Mouse (Mus musculus): ENCODE measurements at regions not wholly inside any gene's neighbourhood (a gene's known extent, or its start where the extent isn't known, plus 50 kb on each side); places are given as distances from the start of the nearest gene placed in this dataset.
A peak's percentile ranks its signal among the peaks of the same experiment; 100 is the strongest.

GRCm38 (mm10) chr12:35863141-35863540 lies 62.3 kb upstream of the Agr3 start:
- Histone ChIP-seq H3K27ac (ENCODE audit: low read depth, low read length) (no peak overlapping the region), H3K36me3 (ENCODE audit: control insufficient read depth, insufficient read depth, low read length) (no peaks in the 10 kb centered on the region), H3K9ac (ENCODE audit: low read length) (no peak overlapping the region), H3K27me3 (ENCODE audit: control insufficient read depth, insufficient read depth, low read length) (no peaks in the 10 kb centered on the region), H3K9me3 (ENCODE audit: control insufficient read depth, low read length) (no peaks in the 10 kb centered on the region), H3K4me2 (no peak overlapping the region), H3K4me3 (ENCODE audit: low read depth, low read length) (no peak overlapping the region), H3K4me1 (ENCODE audit: control insufficient read depth, insufficient read depth, low read length) (no peaks in the 10 kb centered on the region)
- 92% methylated on average over 1 of the region's 1 CpGs for WGBS
- ATAC-seq (ENCODE audit: low FRiP score) (no peak), DNase-seq (ENCODE audit: low spot score, missing footprints) (no peak)

DNA sequence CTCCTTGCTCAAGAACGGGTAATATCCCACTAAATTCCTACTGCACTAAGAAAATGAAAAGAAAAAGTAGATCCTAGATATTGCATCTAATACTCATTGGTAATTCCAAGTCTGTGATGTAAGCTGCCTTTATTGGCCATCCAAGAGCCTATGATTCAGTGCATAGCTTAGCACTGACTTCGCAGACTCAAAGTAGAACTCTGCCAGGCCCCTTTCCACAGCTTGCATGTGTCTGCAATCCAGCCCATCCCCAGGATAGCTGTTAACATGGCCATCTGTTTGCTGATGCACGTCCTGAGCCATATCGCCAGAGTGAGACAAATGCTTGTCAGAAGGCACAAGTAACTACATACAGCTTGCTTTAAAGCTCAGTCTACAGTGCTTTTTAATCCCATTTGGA lies 72.3 kb upstream of the Agr3 start:
- H3K27ac ChIP-seq (ENCODE audit: low read depth, low read length), result no peak overlapping the region
- H3K36me3 ChIP-seq (ENCODE audit: control insufficient read depth, insufficient read depth, low read length), result no peaks in the 10 kb centered on the region
- no peak overlapping the region for H3K4me2 ChIP-seq
- H3K4me1 ChIP-seq (ENCODE audit: control insufficient read depth, insufficient read depth, low read length), result no peaks in the 10 kb centered on the region
- no peak overlapping the region for H3K4me3 ChIP-seq (ENCODE audit: low read depth, low read length)
- H3K27me3 ChIP-seq (ENCODE audit: control insufficient read depth, insufficient read depth, low read length), result no peaks in the 10 kb centered on the region
- DNase-seq (ENCODE audit: low spot score, missing footprints) (no peak), ATAC-seq (ENCODE audit: low FRiP score) (no peak)
- H3K9me3 ChIP-seq (ENCODE audit: control insufficient read depth, low read length), result no peaks in the 10 kb centered on the region
- WGBS, result 89% methylated on average over 4 of the region's 4 CpGs
- no peak overlapping the region for H3K9ac ChIP-seq (ENCODE audit: low read length)

DNA sequence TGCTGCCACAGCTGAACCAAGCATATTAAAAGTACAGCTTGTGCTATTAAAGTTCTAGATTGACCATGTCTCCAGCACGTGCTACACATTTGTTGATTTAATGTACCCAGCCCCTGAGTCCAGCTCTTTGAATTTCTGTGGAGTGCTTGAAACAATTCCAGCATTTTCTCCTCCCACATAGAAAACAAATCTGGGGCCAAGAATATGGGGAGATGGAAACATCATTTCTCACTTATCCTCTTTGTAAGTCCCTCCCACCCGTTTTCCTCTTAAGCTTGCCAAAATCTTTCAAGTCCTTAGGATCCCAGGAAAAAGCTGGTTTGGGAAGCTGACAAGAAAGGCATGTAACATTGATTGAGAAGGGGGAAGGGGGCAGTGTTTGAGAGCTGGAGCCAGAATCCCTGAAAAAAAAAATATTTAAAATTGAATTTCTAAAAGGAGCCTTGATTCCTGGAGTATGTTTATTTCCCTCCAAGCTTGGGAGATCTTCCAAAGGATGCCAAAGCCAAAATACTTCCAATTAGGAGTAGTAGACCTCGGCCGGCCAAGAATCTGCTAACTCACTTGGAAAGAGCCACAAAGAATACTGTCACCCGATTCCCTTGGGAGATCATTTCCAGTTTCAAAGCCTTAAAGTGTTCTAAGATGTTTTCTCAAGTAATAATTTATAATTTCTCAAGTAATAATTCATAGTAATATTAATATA lies 78.4 kb upstream of the Agr3 start:
- DNase-seq (ENCODE audit: low spot score, missing footprints) (no peak), ATAC-seq (ENCODE audit: low FRiP score) (no peak)
- Histone ChIP-seq H3K27me3 (ENCODE audit: control insufficient read depth, insufficient read depth, low read length) (no peaks in the 10 kb centered on the region), H3K4me3 (ENCODE audit: low read depth, low read length) (no peak overlapping the region), H3K9me3 (ENCODE audit: control insufficient read depth, low read length) (no peaks in the 10 kb centered on the region), H3K36me3 (ENCODE audit: control insufficient read depth, insufficient read depth, low read length) (no peaks in the 10 kb centered on the region), H3K9ac (ENCODE audit: low read length) (no peak overlapping the region), H3K4me1 (ENCODE audit: control insufficient read depth, insufficient read depth, low read length) (no peaks in the 10 kb centered on the region), H3K27ac (ENCODE audit: low read depth, low read length) (no peak overlapping the region), H3K4me2 (no peak overlapping the region)
- WGBS, result 84% methylated on average over 5 of the region's 5 CpGs

DNA sequence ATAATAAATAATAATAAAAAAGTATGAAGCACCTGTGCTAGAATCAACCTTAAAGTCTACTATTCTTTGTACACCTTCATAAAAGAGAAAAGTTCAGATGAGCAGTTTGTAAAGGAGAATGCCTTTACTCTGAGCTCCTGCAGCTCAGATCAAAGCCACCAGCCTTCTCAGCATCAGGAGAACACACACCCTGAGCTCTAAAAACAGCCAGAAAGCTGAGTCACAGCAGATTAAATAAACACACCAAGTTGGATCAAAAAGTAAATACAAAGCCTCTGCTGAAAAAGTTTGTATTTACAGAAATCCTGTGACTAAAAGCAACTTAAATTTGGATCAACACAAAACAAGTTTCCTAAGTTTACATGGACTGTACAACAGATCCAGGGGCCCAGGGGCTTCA lies 88.5 kb upstream of the Agr3 start:
- no peak overlapping the region for H3K9ac ChIP-seq (ENCODE audit: low read length)
- no peak overlapping the region for H3K4me2 ChIP-seq
- no peak overlapping the region for H3K27ac ChIP-seq (ENCODE audit: low read depth, low read length)
- no peaks in the 10 kb centered on the region for H3K27me3 ChIP-seq (ENCODE audit: control insufficient read depth, insufficient read depth, low read length)
- no peaks in the 10 kb centered on the region for H3K4me1 ChIP-seq (ENCODE audit: control insufficient read depth, insufficient read depth, low read length)
- H3K9me3 ChIP-seq (ENCODE audit: control insufficient read depth, low read length), result no peaks in the 10 kb centered on the region
- no peak overlapping the region for H3K4me3 ChIP-seq (ENCODE audit: low read depth, low read length)
- ATAC-seq (ENCODE audit: low FRiP score) (no peak), DNase-seq (ENCODE audit: low spot score, missing footprints) (no peak)
- H3K36me3 ChIP-seq (ENCODE audit: control insufficient read depth, insufficient read depth, low read length), result no peaks in the 10 kb centered on the region

- no peak for DNase-seq (ENCODE audit: low spot score, missing footprints)
- Histone ChIP-seq H3K27ac (ENCODE audit: low read depth, low read length) (no peak overlapping the region), H3K4me2 (no peak overlapping the region), H3K9me3 (ENCODE audit: control insufficient read depth, low read length) (no peaks in the 10 kb centered on the region), H3K4me3 (ENCODE audit: low read depth, low read length) (no peak overlapping the region), H3K9ac (ENCODE audit: low read length) (no peak overlapping the region), H3K36me3 (ENCODE audit: control insufficient read depth, insufficient read depth, low read length) (no peaks in the 10 kb centered on the region), H3K27me3 (ENCODE audit: control insufficient read depth, insufficient read depth, low read length) (no peaks in the 10 kb centered on the region), H3K4me1 (ENCODE audit: control insufficient read depth, insufficient read depth, low read length) (no peaks in the 10 kb centered on the region)
- ATAC-seq (ENCODE audit: low FRiP score), result no peak
- WGBS, result 80% methylated on average over 3 of the region's 3 CpGs
Observed at GRCm38 (mm10) chr12:35833285-35833684, 92.1 kb upstream of the Agr3 start.

- Histone ChIP-seq H3K9me3 (ENCODE audit: control insufficient read depth, low read length) (no peaks in the 10 kb centered on the region), H3K4me1 (ENCODE audit: control insufficient read depth, insufficient read depth, low read length) (no peaks in the 10 kb centered on the region), H3K36me3 (ENCODE audit: control insufficient read depth, insufficient read depth, low read length) (no peaks in the 10 kb centered on the region), H3K4me3 (ENCODE audit: low read depth, low read length) (no peak overlapping the region), H3K27ac (ENCODE audit: low read depth, low read length) (no peak overlapping the region), H3K4me2 (no peak overlapping the region), H3K9ac (ENCODE audit: low read length) (no peak overlapping the region), H3K27me3 (ENCODE audit: control insufficient read depth, insufficient read depth, low read length) (no peaks in the 10 kb centered on the region)
- DNase-seq (ENCODE audit: low spot score, missing footprints) (no peak), ATAC-seq (ENCODE audit: low FRiP score) (peak; percentile 51)
- 78% methylated on average over 2 of the region's 2 CpGs for whole genome bisulfite sequencing
Observed at GRCm38 (mm10) chr12:35831922-35832512, 93.4 kb upstream of the Agr3 start.

DNA sequence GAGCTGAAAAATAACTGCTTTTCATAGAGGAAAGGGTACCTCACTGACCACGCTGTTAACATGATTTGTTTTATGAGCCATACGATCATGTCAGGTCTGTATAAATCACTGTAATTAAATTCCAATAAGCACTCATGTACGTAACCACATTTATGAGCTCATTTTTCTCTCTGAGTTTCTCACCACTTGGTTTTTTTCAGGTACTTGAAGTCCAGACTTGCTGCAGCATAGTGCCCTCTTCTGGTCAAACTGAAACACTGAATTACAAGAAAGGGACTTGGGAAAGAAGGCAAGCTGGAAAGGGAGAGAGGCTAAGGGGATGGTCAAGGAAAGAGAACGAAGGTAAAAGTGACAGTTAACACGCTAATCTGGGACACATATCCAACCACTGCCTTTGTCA lies 94.2 kb upstream of the Agr3 start:
- WGBS, result 32% methylated on average over 5 of the region's 5 CpGs
- peak; percentile 67 for ATAC-seq (ENCODE audit: low FRiP score)
- H3K4me1 ChIP-seq (ENCODE audit: control insufficient read depth, insufficient read depth, low read length), result no peaks in the 10 kb centered on the region
- DNase-seq (ENCODE audit: low spot score, missing footprints), result no peak
- no peak overlapping the region for H3K9ac ChIP-seq (ENCODE audit: low read length)
- no peaks in the 10 kb centered on the region for H3K27me3 ChIP-seq (ENCODE audit: control insufficient read depth, insufficient read depth, low read length)
- H3K36me3 ChIP-seq (ENCODE audit: control insufficient read depth, insufficient read depth, low read length), result no peaks in the 10 kb centered on the region
- H3K9me3 ChIP-seq (ENCODE audit: control insufficient read depth, low read length), result no peaks in the 10 kb centered on the region
- no peak overlapping the region for H3K4me3 ChIP-seq (ENCODE audit: low read depth, low read length)
- H3K27ac ChIP-seq (ENCODE audit: low read depth, low read length), result no peak overlapping the region
- H3K4me2 ChIP-seq, result no peak overlapping the region

GRCm38 (mm10) chr12:35827797-35828196 lies 97.6 kb upstream of the Agr3 start:
- Histone ChIP-seq H3K27ac (ENCODE audit: low read depth, low read length) (no peak overlapping the region), H3K4me1 (ENCODE audit: control insufficient read depth, insufficient read depth, low read length) (no peaks in the 10 kb centered on the region), H3K9ac (ENCODE audit: low read length) (no peak overlapping the region), H3K9me3 (ENCODE audit: control insufficient read depth, low read length) (no peaks in the 10 kb centered on the region), H3K4me3 (ENCODE audit: low read depth, low read length) (no peak overlapping the region), H3K36me3 (ENCODE audit: control insufficient read depth, insufficient read depth, low read length) (no peaks in the 10 kb centered on the region), H3K4me2 (no peak overlapping the region), H3K27me3 (ENCODE audit: control insufficient read depth, insufficient read depth, low read length) (no peaks in the 10 kb centered on the region)
- WGBS, result 87% methylated on average over 2 of the region's 2 CpGs
- DNase-seq (ENCODE audit: low spot score, missing footprints) (no peak), ATAC-seq (ENCODE audit: low FRiP score) (no peak)

- H3K9ac ChIP-seq (ENCODE audit: low read length), result no peak overlapping the region
- H3K36me3 ChIP-seq (ENCODE audit: control insufficient read depth, insufficient read depth, low read length), result no peaks in the 10 kb centered on the region
- H3K4me3 ChIP-seq (ENCODE audit: low read depth, low read length), result no peak overlapping the region
- H3K4me2 ChIP-seq, result no peak overlapping the region
- H3K9me3 ChIP-seq (ENCODE audit: control insufficient read depth, low read length), result no peaks in the 10 kb centered on the region
- no peaks in the 10 kb centered on the region for H3K27me3 ChIP-seq (ENCODE audit: control insufficient read depth, insufficient read depth, low read length)
- 94% methylated on average over 5 of the region's 5 CpGs for WGBS
- H3K27ac ChIP-seq (ENCODE audit: low read depth, low read length), result no peak overlapping the region
- DNase-seq (ENCODE audit: low spot score, missing footprints), result no peak
- H3K4me1 ChIP-seq (ENCODE audit: control insufficient read depth, insufficient read depth, low read length), result no peaks in the 10 kb centered on the region
- ATAC-seq (ENCODE audit: low FRiP score), result no peak
Observed at GRCm38 (mm10) chr12:35826990-35827389, 98.4 kb upstream of the Agr3 start.

All from midbrain, embryonic 11.5 days (tissue).